Mouse (Mus musculus) kidney, embryonic 14.5 days (tissue): ENCODE results near the gene Sco1. TPM values are rescaled to one million over a fixed set of nuclear protein-coding genes. Genes with fewer than 3 reads are reported as not detected.

Experiments
- ATAC-seq: fragments of 200-750 bp; cut with Nextera tagmentation; 2 replicates; pipeline ENCODE4 v1.8.0; 2017; ENCODE audit warnings: moderate number of reproducible peaks, mild to moderate bottlenecking, moderate TSS enrichment, moderate library complexity; ENCODE audit not compliant: low FRiP score, low TSS enrichment
- H3K27ac ChIP-seq: fragments of 300-500 bp; sonication (generic); 2 replicates; pipeline ENCODE4 v1.5.1; 2014; ENCODE audit warnings: low read depth, mild to moderate bottlenecking, low read length, moderate library complexity, mixed read lengths
- H3K27me3 ChIP-seq: fragments of 300-500 bp; sonication (generic); 2 replicates; pipeline ENCODE4 v1.6.1; 2014; ENCODE audit warnings: mild to moderate bottlenecking, low read length; ENCODE audit not compliant: control insufficient read depth, insufficient read depth
- H3K36me3 ChIP-seq: fragments of 300-500 bp; sonication (generic); 2 replicates; pipeline ENCODE4 v1.6.1; 2014; ENCODE audit warnings: low read length, mixed read lengths; ENCODE audit not compliant: control insufficient read depth, insufficient read depth
- H3K4me1 ChIP-seq: fragments of 300-500 bp; sonication (generic); 2 replicates; pipeline ENCODE4 v1.6.1; 2014; ENCODE audit warnings: low read length, mixed read lengths; ENCODE audit not compliant: control insufficient read depth, insufficient read depth
- H3K4me2 ChIP-seq: fragments of 300-500 bp; sonication (generic); replicated peaks from 2 replicates; pipeline ENCODE4 v1.6.1; 2014; ENCODE audit warnings: low read depth, mild to moderate bottlenecking, low read length
- H3K4me3 ChIP-seq: fragments of 300-500 bp; sonication (generic); 2 replicates; pipeline ENCODE4 v1.5.1; 2014; ENCODE audit warnings: mild to moderate bottlenecking, low read length
- H3K9ac ChIP-seq: fragments of 300-500 bp; sonication (generic); 2 replicates; pipeline ENCODE4 v1.6.1; 2014; ENCODE audit warnings: low read depth, mild to moderate bottlenecking, low read length, moderate library complexity
- H3K9me3 ChIP-seq: fragments of 300-500 bp; sonication (generic); 2 replicates; pipeline ENCODE4 v1.6.1; 2016; ENCODE audit warnings: low read length; ENCODE audit not compliant: control insufficient read depth
- WGBS: fragments of 180-500 bp; shearing (Covaris S2); extraction: QIAGEN DNeasy Blood & Tissue Kit; methylation state at CpG from one replicate; pipeline ENCODE4 v1.1.7; 2014; 5-methylcytosine and 5-hydroxymethylcytosine counted together
- polyA plus RNA-seq: library from polyadenylated mRNA; unstranded; fragments of >200 nt; fragmentation: Nextera tagmentation; extraction: Ambion mirVana; gene quantifications from 2 replicates; pipeline ENCODE4 v1.2.1, GENCODE M21; 2014

The Sco1 gene
- polyA plus RNA-seq, 1 experiment from 2014 or later: 19.2 TPM

DNA sequence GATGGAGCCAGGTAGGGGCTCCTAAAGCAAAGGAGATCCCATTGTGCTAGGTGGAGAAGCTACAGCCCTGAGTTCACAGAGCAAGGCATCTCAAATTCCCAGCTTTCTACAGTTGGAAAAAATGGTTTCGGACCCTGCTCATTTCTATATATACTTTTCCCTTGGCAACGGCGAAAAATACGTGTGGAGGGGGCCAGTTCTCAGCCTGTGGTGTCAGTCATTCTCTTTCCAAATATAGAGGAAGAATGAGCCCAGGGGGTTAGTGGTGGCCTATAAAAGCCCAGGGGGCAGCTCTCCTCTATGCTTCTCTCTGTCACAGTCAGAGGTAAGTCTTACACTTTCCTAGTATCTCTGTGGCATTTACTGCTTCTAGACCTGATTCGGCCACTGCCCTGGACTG is 25.5 kb downstream of the Sco1 start, which contains the start of gene Myh3:
Gene Myh3 (plus strand): TSS at position 301 of the 400 bp plus-strand sequence.
- ATAC-seq: no peak
- Histone ChIP-seq H3K9me3 (no peaks in the 10 kb centered on the region), H3K4me1 (no peaks in the 10 kb centered on the region), H3K36me3 (no peaks in the 10 kb centered on the region), H3K27ac (no peak within 1 kb of the TSS), H3K9ac (no peak within 1 kb of the TSS), H3K4me3 (no peak within 1 kb of the TSS), H3K27me3 (no peaks in the 10 kb centered on the region), H3K4me2 (no peak within 1 kb of the TSS)
- 90% methylated on average over 5 of the region's 5 CpGs for WGBS

DNA sequence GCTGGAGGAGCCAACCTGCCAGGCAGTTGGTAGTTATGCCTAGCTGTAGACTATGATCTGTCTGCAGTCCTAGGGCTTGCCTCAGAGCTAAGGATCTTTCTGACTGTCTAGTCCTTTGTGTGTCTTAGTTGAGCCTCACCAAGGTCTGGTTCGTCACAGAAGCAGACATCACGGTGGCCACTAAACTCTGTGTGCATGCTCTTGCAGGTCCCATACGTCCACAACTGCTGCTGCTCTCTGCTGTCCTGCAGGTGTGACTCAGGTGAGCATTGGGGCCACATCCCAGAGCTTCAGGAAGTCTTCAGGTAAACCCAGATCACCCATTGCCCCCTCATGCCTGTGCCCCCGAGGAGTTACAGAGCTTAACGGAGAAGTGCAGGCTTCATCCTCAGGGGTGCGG is 26.4 kb downstream of the Sco1 start:
- H3K4me2 ChIP-seq: no peak overlapping the region
- H3K27me3 ChIP-seq: no peaks in the 10 kb centered on the region; the same call in 1 of the 2 replicates
- 88% methylated on average over 6 of the region's 6 CpGs for WGBS
- no peak overlapping the region for H3K4me3 ChIP-seq
- no peak overlapping the region for H3K27ac ChIP-seq
- H3K9ac ChIP-seq: no peak overlapping the region
- H3K36me3 ChIP-seq: no peaks in the 10 kb centered on the region
- H3K4me1 ChIP-seq: no peaks in the 10 kb centered on the region
- no peak for ATAC-seq
- H3K9me3 ChIP-seq: no peaks in the 10 kb centered on the region

DNA sequence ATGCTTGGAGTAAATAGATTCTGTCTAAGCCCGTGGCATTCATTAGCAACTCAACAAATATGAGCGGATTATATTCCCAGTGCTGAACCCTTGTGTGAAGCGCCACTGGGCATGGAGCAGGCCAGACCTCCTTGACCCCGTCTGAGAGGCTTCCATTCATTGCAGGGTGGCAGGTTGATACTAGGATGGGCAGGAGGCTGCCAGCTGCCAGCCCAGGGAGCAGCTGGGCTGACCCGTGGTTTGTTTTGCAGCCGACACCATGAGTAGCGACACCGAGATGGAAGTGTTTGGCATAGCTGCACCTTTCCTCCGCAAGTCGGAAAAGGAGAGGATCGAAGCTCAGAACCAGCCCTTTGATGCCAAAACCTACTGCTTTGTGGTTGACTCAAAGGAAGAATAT is 27.3 kb downstream of the Sco1 start:
- H3K9me3 ChIP-seq: no peaks in the 10 kb centered on the region
- H3K27ac ChIP-seq: no peak overlapping the region
- 76% methylated on average over 11 of the region's 11 CpGs for WGBS
- H3K27me3 ChIP-seq: peaks cover 5% of the 10 kb centered on the region
- H3K36me3 ChIP-seq: no peaks in the 10 kb centered on the region
- no peak overlapping the region for H3K9ac ChIP-seq
- H3K4me3 ChIP-seq: no peak overlapping the region
- ATAC-seq: no peak
- H3K4me2 ChIP-seq: no peak overlapping the region
- no peaks in the 10 kb centered on the region for H3K4me1 ChIP-seq

DNA sequence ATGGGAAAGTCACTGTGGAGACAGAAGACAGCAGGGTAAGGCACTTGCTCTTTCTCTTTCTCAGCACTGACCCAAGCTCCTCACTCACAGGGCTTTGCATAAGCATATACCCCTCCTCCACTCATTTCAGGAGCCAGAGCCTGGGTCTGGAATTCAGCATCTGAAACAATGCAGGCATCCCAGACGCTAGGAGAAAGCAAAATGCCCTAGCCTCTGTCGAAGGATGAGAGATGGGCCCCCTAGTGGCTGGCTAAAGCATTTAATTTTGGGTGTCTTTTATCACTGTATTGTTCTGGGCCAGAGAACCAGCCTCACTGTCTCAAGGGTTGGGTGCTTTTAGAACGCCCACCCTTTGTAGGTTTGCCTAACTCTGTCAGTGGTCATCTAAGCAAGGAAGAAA is 27.7 kb downstream of the Sco1 start:
- peak; percentile 29 for ATAC-seq
- Histone ChIP-seq H3K9me3 (no peaks in the 10 kb centered on the region), H3K36me3 (no peaks in the 10 kb centered on the region), H3K27me3 (peaks cover 10% of the 10 kb centered on the region), H3K4me1 (no peaks in the 10 kb centered on the region), H3K9ac (no peak overlapping the region), H3K27ac (no peak overlapping the region), H3K4me3 (no peak overlapping the region), H3K4me2 (no peak overlapping the region)
- 6% methylated on average over 3 of the region's 3 CpGs for WGBS

DNA sequence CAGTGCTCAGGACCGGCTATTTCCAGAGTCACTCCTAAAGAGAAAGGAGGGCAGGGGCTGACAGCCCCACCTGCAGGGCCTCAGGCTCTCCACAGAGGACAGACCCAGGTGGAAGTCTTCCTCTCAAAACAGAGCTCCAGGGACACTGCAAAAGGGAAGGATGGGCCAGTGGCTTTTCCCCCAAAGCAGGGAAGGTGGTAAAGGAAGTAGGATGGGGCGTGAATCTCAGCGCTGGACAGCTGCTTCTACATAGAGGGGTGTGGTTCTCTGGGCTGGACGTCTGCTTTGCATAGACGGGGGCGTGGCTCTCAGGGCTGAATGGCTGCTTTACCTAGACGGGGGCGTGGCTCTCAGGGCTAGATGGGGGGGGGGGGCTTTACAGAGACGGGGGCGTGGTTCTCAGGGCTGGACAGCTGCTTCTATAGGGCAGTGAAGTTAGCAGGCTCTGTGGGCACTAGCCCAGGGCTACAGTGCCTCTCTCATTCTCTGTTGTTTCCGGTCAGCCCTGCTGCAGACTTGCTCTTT is 28.7 kb downstream of the Sco1 start:
- H3K27ac ChIP-seq: no peak overlapping the region
- H3K4me2 ChIP-seq: no peak overlapping the region
- 3% methylated on average over 11 of the region's 11 CpGs for WGBS
- peak; percentile 93 for ATAC-seq
- no peak overlapping the region for H3K4me3 ChIP-seq
- no peaks in the 10 kb centered on the region for H3K36me3 ChIP-seq
- peaks cover 11% of the 10 kb centered on the region for H3K27me3 ChIP-seq
- H3K9ac ChIP-seq: no peak overlapping the region
- no peaks in the 10 kb centered on the region for H3K4me1 ChIP-seq
- H3K9me3 ChIP-seq: no peaks in the 10 kb centered on the region

DNA sequence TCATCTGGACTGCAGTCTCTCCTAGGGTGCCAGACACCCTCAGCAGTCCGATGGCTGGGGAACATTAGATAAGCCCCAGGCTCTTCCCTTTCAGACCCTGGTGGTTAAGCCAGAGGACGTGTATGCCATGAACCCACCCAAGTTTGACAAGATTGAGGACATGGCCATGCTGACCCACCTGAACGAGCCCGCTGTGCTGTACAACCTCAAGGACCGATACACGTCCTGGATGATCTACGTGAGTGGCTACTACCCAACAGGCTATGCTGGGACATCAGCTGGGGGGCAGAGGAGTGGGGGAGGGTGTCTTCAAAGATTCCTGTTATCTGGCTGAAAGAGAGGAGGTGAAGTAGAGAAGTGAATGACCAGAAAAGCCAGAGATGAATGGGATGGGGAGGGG is 29.7 kb downstream of the Sco1 start:
- no peak for ATAC-seq
- WGBS: 81% methylated on average over 7 of the region's 7 CpGs

DNA sequence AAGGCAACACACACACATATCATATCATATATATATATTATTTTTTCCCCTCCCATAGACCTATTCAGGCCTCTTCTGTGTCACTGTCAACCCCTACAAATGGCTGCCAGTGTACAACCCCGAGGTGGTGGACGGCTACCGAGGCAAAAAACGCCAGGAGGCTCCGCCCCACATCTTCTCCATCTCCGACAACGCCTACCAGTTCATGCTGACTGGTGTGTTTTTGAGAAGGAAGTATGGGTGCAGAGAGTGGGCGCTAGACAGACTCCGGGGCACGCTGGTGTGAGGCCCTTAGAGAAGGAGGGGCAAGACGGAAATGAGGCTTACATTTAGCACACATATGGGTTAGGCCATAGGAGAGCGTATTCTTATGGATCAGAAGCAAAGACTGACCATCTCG is 30.3 kb downstream of the Sco1 start:
- Histone ChIP-seq H3K27ac (no peak overlapping the region), H3K4me2 (no peak overlapping the region), H3K36me3 (no peaks in the 10 kb centered on the region), H3K9ac (no peak overlapping the region), H3K4me1 (no peaks in the 10 kb centered on the region), H3K4me3 (no peak overlapping the region), H3K9me3 (no peaks in the 10 kb centered on the region), H3K27me3 (peaks cover 11% of the 10 kb centered on the region)
- WGBS: 84% methylated on average over 13 of the region's 13 CpGs
- no peak for ATAC-seq

More for the DNA sequence above, 29.7 kb downstream of the Sco1 start:
- Histone ChIP-seq H3K9ac (no peak overlapping the region), H3K4me3 (no peak overlapping the region), H3K4me1 (no peaks in the 10 kb centered on the region), H3K9me3 (no peaks in the 10 kb centered on the region), H3K27ac (no peak overlapping the region), H3K4me2 (no peak overlapping the region), H3K27me3 (peaks cover 11% of the 10 kb centered on the region), H3K36me3 (no peaks in the 10 kb centered on the region)

DNA sequence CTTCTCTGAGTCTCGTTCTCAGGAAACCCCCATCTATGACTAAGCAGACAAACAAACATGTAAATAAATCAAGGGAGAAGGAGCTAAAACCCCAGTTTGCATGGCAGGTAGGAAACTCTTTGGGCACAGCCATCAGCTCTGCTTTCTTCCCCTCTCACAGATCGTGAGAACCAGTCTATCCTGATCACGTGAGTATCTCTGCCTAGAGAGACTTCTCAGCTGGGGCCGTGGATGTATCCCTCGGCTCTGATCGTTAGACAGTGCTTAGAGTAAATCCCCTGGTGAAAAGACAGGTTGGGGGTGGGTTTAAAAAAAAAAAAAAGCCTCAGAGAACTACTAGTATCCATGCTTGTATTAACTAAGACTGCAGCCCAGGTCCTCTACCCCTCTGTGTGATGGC is 30.8 kb downstream of the Sco1 start:
- 69% methylated on average over 6 of the region's 6 CpGs for WGBS
- Histone ChIP-seq H3K27me3 (peaks cover 11% of the 10 kb centered on the region), H3K4me2 (no peak overlapping the region), H3K36me3 (no peaks in the 10 kb centered on the region), H3K9ac (no peak overlapping the region), H3K27ac (no peak overlapping the region), H3K4me3 (no peak overlapping the region), H3K4me1 (no peaks in the 10 kb centered on the region), H3K9me3 (no peaks in the 10 kb centered on the region)
- no peak for ATAC-seq

DNA sequence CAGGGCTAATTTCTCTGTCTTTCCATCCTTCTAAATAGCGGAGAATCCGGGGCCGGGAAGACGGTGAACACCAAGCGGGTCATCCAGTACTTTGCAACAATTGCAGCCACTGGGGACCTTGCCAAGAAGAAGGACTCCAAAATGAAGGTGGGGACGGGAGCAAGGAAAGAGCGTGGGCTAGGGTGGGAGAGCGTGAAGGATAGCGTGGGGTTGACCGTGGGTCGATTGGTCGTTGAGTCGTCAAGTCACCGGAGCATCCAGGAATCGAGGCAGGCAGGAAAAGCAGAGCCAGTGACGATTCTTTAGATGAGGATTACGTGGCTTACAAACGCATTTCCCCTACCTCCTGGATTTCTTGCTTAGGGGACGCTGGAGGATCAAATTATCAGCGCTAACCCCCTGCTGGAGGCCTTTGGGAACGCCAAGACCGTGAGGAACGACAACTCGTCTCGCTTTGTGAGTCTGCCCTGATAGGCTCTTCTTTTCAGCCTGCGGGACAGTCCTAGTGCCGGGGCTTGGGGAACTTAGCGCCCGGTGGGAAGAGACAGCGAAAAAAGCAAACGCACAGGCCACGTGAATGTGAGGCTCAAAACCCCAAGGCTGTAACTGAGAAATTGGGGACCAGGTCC is 31.4 kb downstream of the Sco1 start:
- no peak for ATAC-seq
- H3K27ac ChIP-seq: no peak overlapping the region
- no peaks in the 10 kb centered on the region for H3K9me3 ChIP-seq
- H3K9ac ChIP-seq: no peak overlapping the region
- H3K27me3 ChIP-seq: peaks cover 11% of the 10 kb centered on the region
- no peak overlapping the region for H3K4me2 ChIP-seq
- WGBS: 49% methylated on average over 32 of the region's 32 CpGs
- no peaks in the 10 kb centered on the region for H3K36me3 ChIP-seq
- no peak overlapping the region for H3K4me3 ChIP-seq
- H3K4me1 ChIP-seq: no peaks in the 10 kb centered on the region
